Mouse (Mus musculus) embryonic facial prominence, embryonic 15.5 days (tissue): ENCODE measurements around the gene Gm49510. TPM values are rescaled to one million over a fixed set of nuclear protein-coding genes. Genes with fewer than 3 reads are reported as not detected.
A peak's percentile ranks its signal among the peaks of the same experiment; 100 is the strongest.

ENCODE experiments used
- ATAC-seq: fragments of 200-750 bp; cut with Nextera tagmentation; 2 replicates; pipeline ENCODE4 v1.8.0; 2017; ENCODE audit warnings: low read depth, moderate TSS enrichment; ENCODE audit not compliant: insufficient number of reproducible peaks, low FRiP score, low TSS enrichment
- H3K27ac ChIP-seq: fragments of 300-500 bp; sonication (generic); replicated peaks from 2 replicates; pipeline ENCODE4 v1.5.1; 2015; ENCODE audit warnings: mild to moderate bottlenecking, inconsistent platforms
- H3K27me3 ChIP-seq: fragments of 300-500 bp; sonication (generic); 2 replicates; pipeline ENCODE4 v1.6.1; 2015; ENCODE audit warnings: inconsistent platforms
- H3K36me3 ChIP-seq: fragments of 300-500 bp; sonication (generic); 2 replicates; pipeline ENCODE4 v1.6.1; 2015; ENCODE audit warnings: mild to moderate bottlenecking, inconsistent platforms
- H3K4me1 ChIP-seq: fragments of 300-500 bp; sonication (generic); 2 replicates; pipeline ENCODE4 v1.6.1; 2015; ENCODE audit warnings: inconsistent platforms
- H3K4me2 ChIP-seq: fragments of 300-500 bp; sonication (generic); replicated peaks from 2 replicates; pipeline ENCODE4 v1.6.1; 2015; ENCODE audit warnings: mild to moderate bottlenecking, inconsistent platforms
- H3K4me3 ChIP-seq: fragments of 300-500 bp; sonication (generic); replicated peaks from 2 replicates; pipeline ENCODE4 v1.5.1; 2015; ENCODE audit warnings: mild to moderate bottlenecking, inconsistent platforms
- H3K9ac ChIP-seq: fragments of 300-500 bp; sonication (generic); 2 replicates; pipeline ENCODE4 v1.6.1; 2015; ENCODE audit warnings: inconsistent platforms
- H3K9me3 ChIP-seq: fragments of 300-500 bp; sonication (generic); replicated peaks from 2 replicates; pipeline ENCODE4 v1.6.1; 2016; ENCODE audit warnings: inconsistent platforms
- WGBS: fragments of 180-500 bp; shearing (Covaris S2); methylation state at CpG from one replicate; pipeline ENCODE4 v1.1.7; 2015; 5-methylcytosine and 5-hydroxymethylcytosine counted together
- polyA plus RNA-seq: library from polyadenylated mRNA; unstranded; fragments of >200 nt; fragmentation: Nextera tagmentation; extraction: Ambion mirVana; gene quantifications from 2 replicates; pipeline ENCODE4 v1.2.1, GENCODE M21; 2015

Gm49510 gene
- polyA plus RNA-seq: 0.71 and 0.85 TPM in 2 replicates

- Histone ChIP-seq H3K9ac (peak within 1 kb of the TSS; percentile 71), H3K4me3 (peak within 1 kb of the TSS; percentile 76), H3K4me2 (peak within 1 kb of the TSS; percentile 65), H3K27ac (peak within 1 kb of the TSS; percentile 86), H3K36me3 (peaks cover 18% of the 10 kb centered on the region), H3K27me3 (no peaks in the 10 kb centered on the region), H3K9me3 (no peaks in the 10 kb centered on the region), H3K4me1 (peaks cover 75% of the 10 kb centered on the region)
- ATAC-seq: no peak
- 2% methylated on average over 19 of the region's 20 CpGs for WGBS
These were observed at the start of gene Gm49510 for GRCm38 (mm10) chr15:78899409-78899739. Gene Gm49510, plus strand, starts transcription at chr15:78899667.

GRCm38 (mm10) chr15:78850059-78850824 is 49.2 kb upstream of the Gm49510 start:
- H3K27me3 ChIP-seq: no peaks in the 10 kb centered on the region
- no peaks in the 10 kb centered on the region for H3K9me3 ChIP-seq
- peaks cover 30% of the 10 kb centered on the region for H3K4me1 ChIP-seq
- no peak overlapping the region for H3K9ac ChIP-seq
- no peak overlapping the region for H3K4me3 ChIP-seq
- no peak overlapping the region for H3K4me2 ChIP-seq
- peaks cover 20% of the 10 kb centered on the region for H3K36me3 ChIP-seq
- no peak for ATAC-seq
- 64% methylated on average over 15 of the region's 15 CpGs for WGBS
- H3K27ac ChIP-seq: no peak overlapping the region

- WGBS: 57% methylated on average over 6 of the region's 6 CpGs
- peaks cover 20% of the 10 kb centered on the region for H3K36me3 ChIP-seq
- H3K27ac ChIP-seq: no peak overlapping the region
- H3K4me1 ChIP-seq: peaks cover 23% of the 10 kb centered on the region
- H3K27me3 ChIP-seq: no peaks in the 10 kb centered on the region
- ATAC-seq: no peak
- H3K9ac ChIP-seq: no peak overlapping the region
- no peaks in the 10 kb centered on the region for H3K9me3 ChIP-seq
- no peak overlapping the region for H3K4me2 ChIP-seq
- no peak overlapping the region for H3K4me3 ChIP-seq
These were observed 48.5 kb upstream of the Gm49510 start for GRCm38 (mm10) chr15:78850944-78851343.

- H3K9me3 ChIP-seq: no peaks in the 10 kb centered on the region
- no peak overlapping the region for H3K4me3 ChIP-seq
- H3K27me3 ChIP-seq: no peaks in the 10 kb centered on the region
- peaks cover 20% of the 10 kb centered on the region for H3K36me3 ChIP-seq
- no peak overlapping the region for H3K27ac ChIP-seq
- H3K9ac ChIP-seq: no peak overlapping the region
- peaks cover 19% of the 10 kb centered on the region for H3K4me1 ChIP-seq
- no peak overlapping the region for H3K4me2 ChIP-seq
- ATAC-seq: peak; percentile 70
- WGBS: 10% methylated on average over 13 of the region's 13 CpGs
These were observed 47.8 kb upstream of the Gm49510 start for GRCm38 (mm10) chr15:78851505-78852153.

GRCm38 (mm10) chr15:78855303-78855965 is 44.0 kb upstream of the Gm49510 start, which contains the start of gene Lgals2:
Gene Lgals2, minus strand, starts transcription at chr15:78855529.
- Histone ChIP-seq H3K9me3 (no peaks in the 10 kb centered on the region), H3K27ac (no peak within 1 kb of the TSS), H3K4me3 (no peak within 1 kb of the TSS), H3K9ac (no peak within 1 kb of the TSS), H3K27me3 (no peaks in the 10 kb centered on the region), H3K36me3 (no peaks in the 10 kb centered on the region), H3K4me1 (peaks cover 14% of the 10 kb centered on the region), H3K4me2 (no peak within 1 kb of the TSS)
- ATAC-seq: no peak
- 67% methylated on average over 8 of the region's 8 CpGs for WGBS

- H3K4me1 ChIP-seq: peaks cover 2% of the 10 kb centered on the region
- no peak overlapping the region for H3K4me2 ChIP-seq
- H3K27ac ChIP-seq: no peak overlapping the region
- ATAC-seq: no peak
- no peak overlapping the region for H3K9ac ChIP-seq
- H3K4me3 ChIP-seq: no peak overlapping the region
- H3K9me3 ChIP-seq: no peaks in the 10 kb centered on the region
- no peaks in the 10 kb centered on the region for H3K36me3 ChIP-seq
- 69% methylated on average over 7 of the region's 7 CpGs for WGBS
- no peaks in the 10 kb centered on the region for H3K27me3 ChIP-seq
These were observed 42.5 kb upstream of the Gm49510 start for GRCm38 (mm10) chr15:78857009-78857408.

GRCm38 (mm10) chr15:78859311-78859710 is 40.2 kb upstream of the Gm49510 start:
- H3K36me3 ChIP-seq: no peaks in the 10 kb centered on the region
- no peaks in the 10 kb centered on the region for H3K9me3 ChIP-seq
- H3K4me1 ChIP-seq: peaks cover 12% of the 10 kb centered on the region
- H3K9ac ChIP-seq: no peak overlapping the region
- H3K4me2 ChIP-seq: no peak overlapping the region
- ATAC-seq: no peak
- H3K4me3 ChIP-seq: no peak overlapping the region
- 68% methylated on average over 4 of the region's 4 CpGs for WGBS
- no peaks in the 10 kb centered on the region for H3K27me3 ChIP-seq
- H3K27ac ChIP-seq: no peak overlapping the region

- H3K4me2 ChIP-seq: no peak overlapping the region
- WGBS: 50% methylated on average over 6 of the region's 6 CpGs
- peaks cover 12% of the 10 kb centered on the region for H3K4me1 ChIP-seq
- H3K9me3 ChIP-seq: no peaks in the 10 kb centered on the region
- no peak overlapping the region for H3K4me3 ChIP-seq
- H3K27me3 ChIP-seq: no peaks in the 10 kb centered on the region
- no peaks in the 10 kb centered on the region for H3K36me3 ChIP-seq
- no peak overlapping the region for H3K27ac ChIP-seq
- ATAC-seq: no peak
- no peak overlapping the region for H3K9ac ChIP-seq
These were observed 39.8 kb upstream of the Gm49510 start for GRCm38 (mm10) chr15:78859714-78860113.

GRCm38 (mm10) chr15:78862280-78862679 is 37.2 kb upstream of the Gm49510 start:
- Histone ChIP-seq H3K9ac (no peak overlapping the region), H3K4me1 (peaks cover 12% of the 10 kb centered on the region), H3K4me2 (no peak overlapping the region), H3K36me3 (no peaks in the 10 kb centered on the region), H3K4me3 (no peak overlapping the region), H3K27ac (no peak overlapping the region), H3K27me3 (no peaks in the 10 kb centered on the region), H3K9me3 (no peaks in the 10 kb centered on the region)
- ATAC-seq: no peak
- 84% methylated on average over 5 of the region's 5 CpGs for WGBS

- Histone ChIP-seq H3K27ac (peak overlapping the region; percentile 55; the same call in 1 of the 2 replicates), H3K4me3 (no peak overlapping the region), H3K36me3 (no peaks in the 10 kb centered on the region), H3K9ac (no peak overlapping the region), H3K9me3 (no peaks in the 10 kb centered on the region), H3K27me3 (no peaks in the 10 kb centered on the region), H3K4me1 (peaks cover 12% of the 10 kb centered on the region), H3K4me2 (no peak overlapping the region)
- ATAC-seq: no peak
- WGBS: 61% methylated on average over 2 of the region's 2 CpGs
These were observed 36.3 kb upstream of the Gm49510 start for GRCm38 (mm10) chr15:78863154-78863553.

- WGBS: 40% methylated on average over 13 of the region's 13 CpGs
- no peaks in the 10 kb centered on the region for H3K36me3 ChIP-seq
- no peak overlapping the region for H3K4me3 ChIP-seq
- H3K9me3 ChIP-seq: no peaks in the 10 kb centered on the region
- H3K27me3 ChIP-seq: no peaks in the 10 kb centered on the region
- no peak; the same call in 1 of the 2 replicates for ATAC-seq
- H3K9ac ChIP-seq: no peak overlapping the region
- H3K27ac ChIP-seq: peak overlapping the region; percentile 55
- H3K4me1 ChIP-seq: peaks cover 18% of the 10 kb centered on the region
- H3K4me2 ChIP-seq: 0 out of 2 replicates have a peak overlapping the region, but pooled peaks have one; percentile 19
These were observed 35.6 kb upstream of the Gm49510 start for GRCm38 (mm10) chr15:78863852-78864253.
